Mouse (Mus musculus): ENCODE results near the gene Fxyd1.

Gene Fxyd1

DNA sequence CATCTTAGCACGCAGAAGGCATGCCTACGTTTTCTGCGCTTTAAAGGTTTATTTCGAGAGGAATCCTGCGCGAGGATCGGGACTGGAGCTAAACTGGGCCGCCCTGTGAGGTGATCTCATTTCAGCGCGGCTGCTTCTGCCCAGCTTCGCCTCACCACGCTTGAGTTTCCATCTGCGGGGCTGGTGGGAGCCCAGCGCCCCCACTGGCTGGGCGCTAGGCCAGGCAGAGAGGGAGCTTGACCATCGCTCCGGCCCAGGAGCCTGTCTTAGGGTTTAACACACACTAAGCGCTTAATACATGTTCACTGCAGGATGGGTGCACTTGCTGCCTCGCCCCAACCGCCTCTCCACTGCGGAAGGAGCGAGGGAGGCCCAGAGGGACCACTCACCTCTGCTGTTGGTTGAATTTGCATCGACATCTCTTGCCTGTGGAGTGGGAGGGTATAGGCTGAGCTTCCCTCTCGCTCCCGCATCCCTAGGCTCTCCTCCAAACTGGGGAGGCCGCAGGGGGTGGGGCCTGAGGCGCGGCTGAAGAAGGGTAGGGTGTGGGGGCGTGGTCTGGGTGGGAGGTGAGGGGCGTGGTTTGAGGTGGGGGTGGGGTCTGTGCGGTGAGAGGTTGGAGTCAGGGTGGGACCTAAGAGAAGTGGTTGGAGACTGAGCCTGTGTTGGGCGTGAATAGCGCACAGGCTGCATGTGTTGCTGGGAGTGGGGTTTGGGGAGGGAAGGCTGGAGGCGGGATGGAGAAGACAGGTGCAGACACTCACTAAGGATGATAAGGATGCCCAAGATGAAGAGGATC, 4.2 kb downstream of the Fxyd1 start:
- in situ Hi-C loops (cut with MboI, MseI): no loop called here

DNA sequence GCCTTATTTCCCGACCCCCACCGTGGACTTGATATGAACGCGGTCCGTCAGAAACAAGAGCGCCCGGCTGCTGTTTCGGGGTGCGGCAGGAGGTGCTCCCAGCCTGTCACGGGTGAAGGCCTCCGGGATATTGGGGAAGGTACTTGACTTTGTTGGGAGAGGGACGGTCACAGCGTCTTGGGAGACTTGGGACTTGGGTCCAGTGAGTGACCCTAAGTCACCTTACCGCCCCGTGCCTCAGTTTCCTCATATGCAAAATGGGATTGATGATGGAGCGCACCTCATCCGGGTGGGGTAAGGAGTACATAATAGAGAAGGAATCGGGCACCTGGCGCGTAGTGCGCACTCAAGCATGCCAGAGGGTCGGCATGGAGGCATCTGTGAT, 4.8 kb downstream of the Fxyd1 start:
- in situ Hi-C loops (cut with MboI, MseI): no loop called here

DNA sequence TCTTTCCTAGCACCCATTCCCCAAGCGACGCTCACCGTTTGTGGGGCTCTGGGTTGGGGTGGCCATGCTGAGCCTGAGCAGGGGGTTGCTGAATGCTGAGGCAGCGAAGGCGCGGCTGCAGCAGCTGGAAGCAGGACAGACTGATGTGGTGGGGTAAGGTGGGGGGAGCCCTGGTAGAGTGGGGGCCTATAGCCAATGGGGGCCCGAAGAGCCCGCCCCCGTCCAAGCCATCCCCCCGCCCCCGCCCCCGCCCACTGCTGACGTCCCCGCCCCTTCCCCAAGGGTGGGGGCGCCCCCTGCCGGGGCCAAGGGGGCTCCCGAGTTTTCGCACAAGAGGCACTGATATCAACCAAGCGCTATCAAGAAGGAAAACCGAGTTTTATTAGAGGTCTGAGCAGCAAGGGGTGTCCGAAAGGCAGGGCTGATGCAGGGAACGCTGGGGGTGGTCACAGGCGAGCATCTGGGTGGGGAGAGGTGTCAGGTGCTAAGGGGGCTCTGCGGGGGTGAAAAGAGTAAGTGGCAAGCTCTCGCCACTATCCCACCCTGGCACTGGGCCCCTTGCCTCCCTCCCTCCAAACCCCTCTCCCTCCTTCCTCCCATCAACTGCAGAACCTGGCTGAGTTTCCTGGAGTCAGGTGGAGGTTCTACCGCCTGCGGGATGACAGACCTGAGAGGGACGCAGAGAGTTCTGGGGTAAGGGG, 5.5 kb downstream of the Fxyd1 start, which contains the start of gene Fxyd7:
Gene Fxyd7, minus strand, starts transcription at position 147 of the 701 bp plus-strand sequence.
- in situ Hi-C loops (cut with MboI, MseI): no loop called here

DNA sequence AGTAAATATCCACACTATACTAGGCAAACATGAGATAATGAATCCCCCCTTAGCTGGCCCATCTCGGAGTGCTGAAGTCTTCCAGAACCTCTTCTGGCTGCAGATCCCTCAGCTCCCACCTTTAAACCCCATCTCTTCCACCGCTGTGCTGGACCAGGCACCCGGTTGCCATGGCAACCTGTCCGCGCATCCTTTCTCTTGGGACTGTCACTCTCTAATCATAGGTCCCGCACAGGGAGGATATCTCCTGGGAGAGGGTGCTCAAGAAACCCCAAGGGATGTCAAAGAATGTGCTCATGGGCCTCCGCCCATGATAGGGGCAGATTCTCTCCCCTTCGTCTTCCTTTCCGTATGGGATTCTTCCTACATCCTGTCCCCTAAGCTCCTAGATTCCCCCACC, 6.1 kb downstream of the Fxyd1 start:
- in situ Hi-C loops (cut with MboI, MseI): no loop called here

DNA sequence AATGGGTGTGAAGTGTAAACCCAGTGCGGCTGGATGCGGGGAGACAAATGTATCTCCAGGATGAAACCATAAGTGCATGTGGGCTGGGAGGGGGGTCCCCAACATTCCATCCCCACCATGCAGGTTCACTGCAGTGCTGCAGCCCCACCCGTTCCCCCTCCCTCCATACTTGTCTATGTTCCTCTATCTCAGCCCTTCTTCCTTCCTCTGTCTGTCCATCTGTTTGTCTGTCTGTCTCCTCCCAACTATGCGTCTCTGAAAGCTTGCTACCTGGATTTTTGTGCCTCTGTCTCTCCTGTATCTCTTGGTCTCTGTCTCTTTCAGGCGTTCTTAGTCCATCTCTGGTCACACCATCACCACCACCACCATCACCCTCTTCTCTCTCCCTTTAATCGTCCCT, 6.5 kb downstream of the Fxyd1 start:
- in situ Hi-C loops (cut with MboI, MseI): no loop called here

DNA sequence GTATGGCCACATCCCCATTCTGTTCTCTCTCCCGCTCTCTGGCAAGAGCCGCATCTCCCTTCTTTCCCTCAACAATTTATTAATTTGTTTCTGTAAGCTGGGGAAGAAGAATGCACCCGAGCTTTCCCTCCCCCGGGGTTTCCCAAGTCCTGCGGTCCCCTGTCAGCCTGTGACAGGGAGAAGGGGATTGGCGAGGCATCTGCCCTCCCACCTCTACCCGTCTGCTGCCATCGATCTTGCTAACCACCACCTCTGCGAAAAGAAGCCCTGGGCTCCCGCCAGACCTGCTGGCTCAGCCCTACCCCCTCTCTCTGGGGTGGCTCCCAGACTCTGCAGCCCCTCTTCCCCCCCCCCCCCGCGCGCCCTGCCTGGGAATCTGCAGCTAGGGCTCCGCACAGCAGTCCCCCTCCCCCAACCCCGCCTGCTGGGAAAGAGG, 7.1 kb downstream of the Fxyd1 start:
- in situ Hi-C loops (cut with MboI, MseI): no loop called here

DNA sequence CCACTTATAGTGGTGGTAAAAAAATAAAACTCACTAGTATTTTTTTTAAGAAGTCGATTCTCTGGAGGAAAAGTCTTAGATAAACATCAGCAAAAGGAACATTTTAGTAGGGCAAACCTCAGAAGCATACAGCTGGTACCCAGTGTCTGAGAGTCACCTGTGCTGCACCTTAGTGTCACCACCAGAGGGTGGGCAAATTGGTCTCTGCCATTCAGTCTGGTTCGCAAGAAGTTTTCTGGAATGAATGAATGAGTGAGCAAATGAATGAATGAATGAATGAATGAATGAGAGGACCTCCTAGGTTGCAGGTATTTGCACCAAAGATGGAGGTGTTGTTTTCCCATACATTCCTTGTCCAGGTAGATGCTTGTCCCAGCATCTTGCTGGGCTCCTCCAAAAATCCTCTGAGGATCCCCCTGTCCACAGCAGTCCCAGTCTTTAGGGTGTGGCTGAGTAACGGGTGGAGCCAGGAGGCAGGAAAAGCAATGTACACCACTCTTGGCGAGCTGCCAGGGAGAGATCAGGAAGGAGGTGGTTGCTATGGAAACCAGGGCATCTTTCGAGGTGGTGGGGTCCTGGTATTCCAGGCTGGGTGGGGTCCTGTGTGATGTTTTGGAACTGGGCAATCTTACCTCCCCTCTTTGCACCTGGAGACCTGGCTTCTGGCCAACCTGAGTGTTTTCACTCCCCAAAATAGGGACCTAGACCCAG, 7.7 kb downstream of the Fxyd1 start:
- in situ Hi-C loops (cut with MboI, MseI): no loop called here

DNA sequence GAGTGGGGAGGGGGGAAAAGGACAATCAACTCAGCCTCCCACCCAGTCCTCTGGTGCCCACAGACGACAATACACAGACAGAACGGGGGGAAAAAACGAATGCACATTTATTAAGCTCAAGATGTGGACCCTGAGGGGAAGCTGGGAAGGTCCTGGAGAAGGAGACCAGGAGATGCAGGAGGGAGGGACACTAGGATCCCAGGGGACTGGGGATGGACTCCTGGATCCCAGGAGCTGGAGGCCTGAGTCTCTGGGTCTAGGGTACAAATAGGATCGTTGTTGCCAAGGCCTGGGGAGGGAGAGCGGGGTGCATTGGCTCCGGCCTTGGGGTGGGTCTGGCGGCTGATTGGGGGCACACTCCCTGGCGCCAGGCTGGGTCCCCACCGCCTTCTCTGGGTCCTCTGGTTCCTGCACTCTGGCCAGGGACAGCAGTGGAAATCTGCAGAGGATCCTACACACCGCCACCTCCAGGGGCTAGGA, 14.5 kb downstream of the Fxyd1 start, which contains the start of gene Fxyd5:
Gene Fxyd5, minus strand, starts transcription at position 51 of the 480 bp plus-strand sequence.
- in situ Hi-C loops (cut with MboI, MseI): no loop called here

DNA sequence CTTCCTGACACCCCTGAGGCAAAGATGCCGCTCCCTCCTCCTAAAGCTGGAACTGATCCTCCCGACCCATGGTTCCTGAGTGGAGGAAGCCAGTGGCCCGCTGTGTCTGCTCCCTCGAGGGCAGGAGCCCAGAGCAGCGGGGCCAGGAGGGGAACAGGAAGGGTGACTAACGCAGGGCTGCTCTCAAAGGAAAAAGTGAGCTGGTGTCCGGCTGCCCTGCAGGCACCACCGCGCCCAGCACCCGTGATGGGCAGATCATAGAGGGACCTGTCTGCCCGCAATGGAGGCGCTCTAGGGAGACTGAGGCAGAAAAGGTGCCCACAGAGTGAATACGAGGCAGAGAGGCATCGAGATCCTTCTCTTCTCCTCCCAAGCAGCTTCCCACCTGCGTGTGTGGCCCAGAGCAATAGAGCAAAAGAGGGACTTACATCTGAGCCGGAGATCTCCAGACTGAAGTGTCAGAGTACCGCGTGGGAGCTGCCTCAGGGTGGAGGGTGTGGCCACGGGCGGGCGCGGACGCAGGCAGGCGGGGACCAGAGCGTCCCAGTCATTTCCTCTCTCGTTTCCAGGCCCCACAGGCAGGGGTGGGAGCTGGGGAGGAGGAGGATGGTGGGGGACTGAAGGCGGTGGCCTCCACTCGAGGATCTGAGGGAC, 15.2 kb downstream of the Fxyd1 start:
- in situ Hi-C loops (cut with MboI, MseI): no loop called here

DNA sequence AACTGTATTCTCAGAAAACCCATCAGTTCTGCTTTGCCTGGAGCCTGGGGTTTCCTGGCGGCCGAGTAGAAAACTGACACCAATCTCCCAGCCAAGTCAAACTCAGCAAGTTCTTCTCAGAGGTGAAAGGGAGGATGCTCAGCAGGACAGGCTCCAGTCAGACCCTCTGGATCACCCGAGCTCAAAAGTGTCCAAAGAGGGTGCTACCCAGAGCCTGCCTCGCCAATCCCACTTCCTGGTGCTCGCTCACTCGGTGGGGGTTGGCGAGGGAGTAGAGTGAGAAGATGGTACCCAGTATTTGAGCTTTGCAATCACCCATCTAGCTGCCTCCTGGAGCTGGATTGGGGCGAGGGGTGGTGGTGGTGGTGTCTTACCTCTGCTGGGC, 16.0 kb downstream of the Fxyd1 start:
- in situ Hi-C loops (cut with MboI, MseI): no loop called here

DNA sequence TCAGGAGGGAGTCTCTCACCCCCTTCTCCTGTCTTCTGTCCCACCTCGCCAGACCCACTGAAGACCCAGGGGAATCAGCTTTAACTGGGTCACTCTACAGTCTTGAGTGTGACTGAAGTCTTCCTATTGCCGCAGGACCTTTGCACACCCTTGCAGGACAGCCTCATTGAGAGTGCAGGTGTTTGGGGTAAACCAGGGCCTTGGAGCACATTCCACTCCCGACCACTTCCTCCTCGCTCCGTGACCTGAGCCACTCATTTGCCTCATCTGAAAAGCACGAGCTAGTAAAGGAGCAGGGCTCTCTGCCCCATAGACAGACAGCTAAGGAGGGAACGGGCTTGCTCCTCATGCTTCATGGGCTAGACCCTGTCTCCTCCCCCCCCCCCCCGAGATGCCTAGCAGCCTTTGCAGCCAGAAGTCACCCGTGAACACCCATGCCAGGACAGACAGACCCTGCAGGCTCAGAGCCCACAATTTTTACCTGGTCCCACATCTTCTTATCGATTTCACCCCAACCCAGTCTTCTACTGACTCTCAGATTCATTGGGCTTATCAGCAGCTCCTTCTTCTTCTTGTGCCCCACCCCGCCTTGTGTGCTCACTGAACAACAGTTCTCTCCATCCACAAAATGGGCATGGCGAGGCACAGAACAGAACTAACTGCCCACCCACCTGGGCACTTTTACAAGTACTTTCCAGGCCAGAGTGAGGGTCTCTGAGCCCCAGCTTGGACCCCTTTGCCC, 16.5 kb downstream of the Fxyd1 start:
- in situ Hi-C loops (cut with MboI, MseI): no loop called here

DNA sequence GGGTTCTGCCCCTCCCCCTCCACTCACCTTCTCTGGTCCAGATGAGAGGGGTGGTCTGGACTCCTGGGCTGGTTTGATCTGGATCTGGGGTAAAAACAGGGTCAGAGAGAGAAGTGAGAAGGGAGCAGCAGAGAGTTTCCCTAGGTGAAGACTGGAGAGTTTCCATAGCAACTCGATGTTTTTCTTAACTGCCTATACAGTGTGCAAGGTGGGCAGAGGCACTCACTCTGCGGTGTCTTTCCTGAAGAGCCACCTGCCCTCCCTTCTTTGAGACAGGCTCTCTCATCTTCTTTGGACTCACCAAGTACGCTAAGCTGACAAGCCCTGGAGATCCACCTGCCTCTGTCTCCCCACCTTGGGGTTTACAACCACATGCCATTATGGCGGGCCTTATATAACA, 18.0 kb downstream of the Fxyd1 start:
- in situ Hi-C loops (cut with MboI, MseI): no loop called here

DNA sequence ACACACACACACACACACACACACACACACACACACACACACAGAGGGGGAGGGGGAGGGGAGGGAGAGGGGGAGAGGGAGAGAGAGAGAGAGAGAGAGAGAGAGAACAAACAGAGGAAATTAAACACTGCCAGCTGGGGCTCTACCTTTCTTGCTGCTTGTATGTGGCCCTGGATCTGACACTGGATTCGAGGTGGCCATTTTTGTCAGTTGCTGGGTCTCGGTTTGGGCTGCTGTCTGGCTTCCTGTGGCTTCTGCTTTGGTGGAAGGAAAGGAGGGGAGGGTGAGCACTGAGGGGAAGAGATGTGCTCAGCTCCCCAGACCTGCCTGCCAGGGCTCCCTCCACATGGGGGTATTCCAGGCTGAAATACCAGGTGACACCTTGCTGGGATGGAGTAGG, 19.3 kb downstream of the Fxyd1 start:
- in situ Hi-C loops (cut with MboI, MseI): no loop called here

DNA sequence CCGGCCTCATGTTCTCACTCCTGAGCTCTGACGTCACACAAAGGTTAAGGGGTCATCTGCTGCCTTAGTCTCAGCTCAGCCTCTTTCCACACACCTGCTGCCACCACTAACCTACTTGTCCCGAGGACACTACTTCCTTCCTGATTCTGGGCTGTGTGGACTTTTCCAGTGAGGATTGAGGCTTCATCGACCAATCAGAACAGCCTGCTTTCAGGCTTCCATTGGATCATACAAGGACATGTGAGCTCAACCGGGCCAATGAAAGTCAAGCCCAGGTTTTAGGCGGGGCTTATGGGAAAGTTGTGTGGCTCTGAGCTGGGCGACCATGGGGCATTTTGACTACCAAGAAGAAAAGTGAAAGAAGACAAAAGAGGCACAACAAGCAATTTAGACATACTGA, 20.1 kb downstream of the Fxyd1 start:
- in situ Hi-C loops (cut with MboI, MseI): no loop called here

DNA sequence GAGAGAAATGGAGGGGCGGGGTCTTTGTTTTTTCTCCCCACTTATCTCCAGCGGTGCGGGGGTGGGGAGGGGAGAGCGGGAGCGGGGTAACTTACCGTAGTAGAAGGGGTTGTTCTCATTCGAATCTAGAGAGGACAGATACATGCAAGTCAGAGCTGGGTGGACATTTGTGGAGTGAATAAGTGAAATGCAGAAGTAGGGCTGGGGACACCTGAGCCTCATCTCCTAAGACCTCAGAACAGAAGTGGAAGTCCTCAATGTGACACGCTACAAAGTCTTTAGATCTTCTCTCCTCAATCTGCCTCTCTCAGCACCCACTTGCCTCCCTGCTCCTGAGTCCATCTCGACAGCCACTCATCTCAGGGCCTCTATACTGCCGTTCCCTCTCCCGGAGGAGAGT, 21.7 kb downstream of the Fxyd1 start:
- in situ Hi-C loops (cut with MboI, MseI): no loop called here

DNA sequence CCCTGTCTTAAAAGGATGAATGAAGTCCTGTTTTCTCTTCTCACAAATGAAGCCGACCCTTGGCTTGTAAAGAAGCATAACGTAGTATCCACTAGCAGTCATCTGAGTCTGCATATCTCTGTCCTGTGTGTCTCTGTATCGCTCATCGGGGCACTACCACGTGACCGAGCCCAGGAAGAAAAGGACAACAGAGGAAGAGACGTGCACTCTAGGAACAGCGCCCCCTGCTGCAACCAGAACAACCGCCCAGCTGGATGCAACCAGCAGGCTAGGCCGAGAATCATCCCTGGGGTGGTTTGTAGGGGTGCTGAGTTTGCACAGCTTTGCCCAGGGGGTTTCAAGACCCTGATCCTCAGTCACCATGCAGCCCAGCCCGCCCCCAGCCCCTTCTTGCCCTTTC, 22.2 kb downstream of the Fxyd1 start:
- in situ Hi-C loops (cut with MboI, MseI): no loop called here

DNA sequence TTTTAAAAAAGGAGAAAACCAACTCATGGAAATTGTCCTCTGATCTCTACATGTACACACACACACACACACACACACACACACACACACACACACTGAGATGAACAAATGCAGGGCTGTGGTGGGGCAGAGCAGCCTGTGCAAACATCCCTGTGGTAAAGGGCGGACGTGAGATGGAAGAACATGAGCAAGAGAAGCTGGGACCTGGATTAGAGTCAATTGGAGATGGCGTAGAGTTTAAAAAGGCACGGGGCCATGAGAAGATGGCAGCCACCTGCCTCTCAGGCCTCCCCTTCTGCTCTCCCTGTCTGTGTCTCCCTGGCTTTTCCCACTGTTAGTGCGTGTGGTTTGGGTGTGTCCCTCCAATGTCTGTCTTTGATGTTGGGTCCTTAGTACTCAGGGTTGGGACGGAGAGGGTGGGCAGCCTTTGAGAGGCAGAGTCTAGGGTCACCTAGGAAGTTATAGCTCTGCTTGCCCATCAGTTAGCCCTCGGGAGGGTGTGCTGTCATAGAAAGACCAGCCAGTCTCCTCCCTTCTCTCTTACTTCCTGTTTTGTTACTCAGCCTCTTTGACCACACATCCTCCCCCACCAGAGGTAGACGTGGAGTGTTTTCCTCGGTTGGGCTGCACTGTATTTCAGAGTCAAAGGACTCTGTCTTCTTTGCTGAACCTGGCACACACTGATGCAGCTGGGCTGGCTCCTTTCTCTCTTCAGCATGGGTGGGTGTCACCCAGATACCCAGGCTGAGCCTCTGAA, 23.4 kb downstream of the Fxyd1 start:
- in situ Hi-C loops (cut with MboI, MseI): no loop called here

DNA sequence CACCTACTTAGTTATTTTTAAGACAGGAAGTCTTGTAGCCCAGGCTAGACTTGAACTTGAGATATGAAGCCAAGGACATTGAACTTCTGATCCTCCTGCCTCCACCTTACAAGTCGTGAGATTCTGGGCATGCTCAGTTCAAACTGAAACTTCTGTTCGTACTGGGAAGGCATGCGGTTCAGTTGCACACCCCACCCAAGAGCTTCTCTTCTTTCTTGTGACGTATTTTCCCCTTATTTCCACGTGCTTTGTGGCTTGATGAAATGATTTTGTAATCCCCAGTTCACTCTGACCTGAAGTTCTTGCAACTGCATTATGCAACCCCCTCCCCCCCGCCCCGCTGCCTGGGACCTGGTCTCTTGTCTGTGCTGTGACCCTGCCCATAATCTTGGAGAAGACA, 25.3 kb downstream of the Fxyd1 start:
- in situ Hi-C loops (cut with MboI, MseI): no loop called here

DNA sequence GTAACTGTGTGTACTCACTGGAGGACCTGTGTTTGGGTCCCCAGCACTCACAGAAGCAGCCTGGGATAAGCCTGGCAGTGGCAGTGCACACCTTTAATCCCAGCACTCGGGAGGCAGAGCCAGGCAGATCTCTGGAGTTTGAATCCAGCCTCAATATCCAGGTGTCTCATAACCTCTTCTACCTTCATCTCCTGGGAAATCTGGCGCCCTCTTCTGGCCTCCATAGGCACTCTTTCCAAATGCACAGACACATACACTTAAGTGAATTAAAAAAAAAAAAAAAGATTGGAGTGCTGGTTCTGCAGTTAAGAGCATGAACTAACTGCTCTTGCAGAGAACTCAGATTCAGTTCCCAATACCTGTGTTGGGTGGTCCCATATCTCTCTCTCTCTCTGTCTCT, 26.3 kb downstream of the Fxyd1 start:
- in situ Hi-C loops (cut with MboI, MseI): no loop called here

DNA sequence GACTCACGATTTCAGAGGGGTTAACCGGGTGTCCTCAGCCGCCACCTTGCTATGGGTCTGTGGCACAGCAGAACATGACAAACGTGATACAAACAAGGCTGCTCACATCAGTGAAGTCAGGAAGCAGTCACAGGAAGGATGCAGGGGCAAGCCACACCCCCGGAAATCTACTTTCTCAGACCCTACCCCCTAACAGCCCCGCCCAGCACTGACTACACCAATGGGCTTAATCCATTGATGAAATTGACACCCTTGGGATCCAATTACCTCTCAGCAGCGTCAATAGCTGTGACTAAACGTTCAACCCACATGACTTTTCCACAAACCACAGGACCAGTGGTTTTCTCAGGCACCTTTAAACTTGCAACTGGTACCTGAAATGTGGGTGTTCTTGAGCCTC, 28.4 kb downstream of the Fxyd1 start:
- in situ Hi-C loops (cut with MboI, MseI): no loop called here
